Mouse (Mus musculus) midbrain, embryonic 11.5 days (tissue): ENCODE results near the gene I830077J02Rik. TPM values are rescaled to one million over a fixed set of nuclear protein-coding genes. Genes with fewer than 3 reads are reported as not detected.

Experiments
- ATAC-seq: fragments of 200-750 bp; cut with Nextera tagmentation; 2 replicates; pipeline ENCODE4 v1.8.0; 2017; ENCODE audit warnings: moderate TSS enrichment, moderate library complexity; ENCODE audit not compliant: low FRiP score
- DNase-seq: peaks from one replicate; pipeline ENCODE4 v3.0.0; 2015; ENCODE audit warnings: low spot score; ENCODE audit errors: missing footprints
- H3K27ac ChIP-seq: fragments of 300-500 bp; sonication (generic); 2 replicates; pipeline ENCODE4 v1.5.1; 2014; ENCODE audit warnings: low read depth, low read length
- H3K27me3 ChIP-seq: fragments of 300-500 bp; sonication (generic); 2 replicates; pipeline ENCODE4 v1.6.1; 2014; ENCODE audit warnings: mild to moderate bottlenecking, low read length, moderate library complexity, mixed read lengths; ENCODE audit not compliant: control insufficient read depth, insufficient read depth
- H3K36me3 ChIP-seq: fragments of 300-500 bp; sonication (generic); 2 replicates; pipeline ENCODE4 v1.6.1; 2014; ENCODE audit warnings: mild to moderate bottlenecking, low read length, moderate library complexity, mixed read lengths; ENCODE audit not compliant: control insufficient read depth, insufficient read depth
- H3K4me1 ChIP-seq: fragments of 300-500 bp; sonication (generic); 2 replicates; pipeline ENCODE4 v1.6.1; 2014; ENCODE audit warnings: low read length; ENCODE audit not compliant: control insufficient read depth, insufficient read depth
- H3K4me2 ChIP-seq: fragments of 300-500 bp; sonication (generic); 2 replicates; pipeline ENCODE4 v1.6.1; 2014; ENCODE audit warnings: mild to moderate bottlenecking, moderate library complexity
- H3K4me3 ChIP-seq: fragments of 300-500 bp; sonication (generic); 2 replicates; pipeline ENCODE4 v1.5.1; 2014; ENCODE audit warnings: low read depth, low read length
- H3K9ac ChIP-seq: fragments of 300-500 bp; sonication (generic); 2 replicates; pipeline ENCODE4 v1.6.1; 2014; ENCODE audit warnings: low read length
- H3K9me3 ChIP-seq: fragments of 300-500 bp; sonication (generic); 2 replicates; pipeline ENCODE4 v1.6.1; 2016; ENCODE audit warnings: low read length; ENCODE audit not compliant: control insufficient read depth
- WGBS: fragments of 180-500 bp; shearing (Covaris S2); extraction: QIAGEN DNeasy Blood & Tissue Kit; methylation state at CpG from one replicate; pipeline ENCODE4 v1.1.7; 2014; 5-methylcytosine and 5-hydroxymethylcytosine counted together
- polyA plus RNA-seq: library from polyadenylated mRNA; unstranded; fragments of >200 nt; fragmentation: Nextera tagmentation; extraction: Ambion mirVana; gene quantifications from 2 replicates; pipeline ENCODE4 v1.2.1, GENCODE M21; 2014

Gene I830077J02Rik
- polyA plus RNA-seq, 1 experiment from 2014 or later: 0.63 TPM

DNA sequence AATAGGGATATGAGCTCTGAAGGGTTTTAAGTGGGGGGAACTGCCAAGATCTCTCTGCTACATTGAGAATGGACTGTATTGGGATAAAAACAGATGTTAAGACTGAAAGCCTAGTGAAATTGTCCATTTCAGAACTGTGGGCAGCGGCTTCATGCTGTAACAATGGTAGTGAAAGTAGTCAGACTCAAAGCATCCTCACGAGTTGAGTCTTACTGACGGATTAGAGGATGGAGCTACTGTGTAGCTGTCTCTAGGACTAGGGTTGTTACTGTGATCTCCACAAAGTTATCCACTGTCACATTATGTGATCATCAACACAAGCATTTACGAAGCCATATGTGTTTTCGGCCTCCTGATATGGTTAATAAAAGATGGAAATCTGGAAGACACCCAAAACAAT is 25.7 kb upstream of the I830077J02Rik start:
- peak overlapping the region; percentile 97 for H3K9ac ChIP-seq
- ATAC-seq: no peak
- H3K9me3 ChIP-seq: no peaks in the 10 kb centered on the region
- peak; percentile 83 for DNase-seq
- peak overlapping the region; percentile 61 for H3K4me2 ChIP-seq
- H3K4me3 ChIP-seq: peak overlapping the region; percentile 94
- peaks cover 13% of the 10 kb centered on the region for H3K36me3 ChIP-seq
- peaks cover 14% of the 10 kb centered on the region for H3K4me1 ChIP-seq
- no peaks in the 10 kb centered on the region for H3K27me3 ChIP-seq
- no peak overlapping the region for H3K27ac ChIP-seq
- 41% methylated on average over 5 of the region's 5 CpGs for WGBS

GRCm38 (mm10) chr3:105957235-105957634 is 24.8 kb upstream of the I830077J02Rik start:
- peak; percentile 83 for DNase-seq
- H3K27ac ChIP-seq: no peak overlapping the region
- H3K4me1 ChIP-seq: peaks cover 14% of the 10 kb centered on the region
- H3K9ac ChIP-seq: no peak overlapping the region
- ATAC-seq: no peak
- H3K9me3 ChIP-seq: no peaks in the 10 kb centered on the region
- H3K36me3 ChIP-seq: peaks cover 8% of the 10 kb centered on the region; the same call in 1 of the 2 replicates
- H3K4me3 ChIP-seq: no peak overlapping the region
- no peak overlapping the region for H3K4me2 ChIP-seq
- 100% methylated on average over 1 of the region's 1 CpGs for WGBS
- H3K27me3 ChIP-seq: no peaks in the 10 kb centered on the region

GRCm38 (mm10) chr3:105951348-105951747 is 18.9 kb upstream of the I830077J02Rik start:
- H3K36me3 ChIP-seq: peaks cover 23% of the 10 kb centered on the region
- H3K4me2 ChIP-seq: no peak overlapping the region
- WGBS: 97% methylated on average over 7 of the region's 7 CpGs
- H3K9me3 ChIP-seq: no peaks in the 10 kb centered on the region
- no peak overlapping the region for H3K27ac ChIP-seq
- no peaks in the 10 kb centered on the region for H3K4me1 ChIP-seq
- no peak overlapping the region for H3K9ac ChIP-seq
- no peak overlapping the region for H3K4me3 ChIP-seq
- no peaks in the 10 kb centered on the region for H3K27me3 ChIP-seq
- DNase-seq (peak; percentile 65), ATAC-seq (no peak)

DNA sequence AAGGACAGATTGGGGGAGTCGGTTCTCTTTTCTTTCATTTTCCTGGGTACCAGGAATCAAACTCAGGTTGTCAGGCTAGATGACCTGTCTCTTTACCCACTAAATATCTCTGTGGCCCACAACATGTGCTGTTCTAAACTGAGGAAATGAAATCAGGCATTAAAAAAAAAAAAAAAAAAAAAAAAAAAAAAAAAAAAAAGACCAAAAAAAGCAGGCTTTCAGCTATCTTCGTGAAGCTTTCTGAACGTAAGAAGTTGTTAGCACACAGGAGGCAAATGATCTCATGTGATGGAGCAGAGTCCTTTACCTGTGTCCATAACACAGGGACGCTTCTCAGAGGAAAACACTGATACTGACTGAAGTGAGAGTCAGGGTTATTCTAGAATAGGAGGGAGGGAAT is 3.6 kb upstream of the I830077J02Rik start:
- Histone ChIP-seq H3K36me3 (no peaks in the 10 kb centered on the region; the same call in 1 of the 2 replicates), H3K9me3 (no peaks in the 10 kb centered on the region), H3K4me3 (no peak overlapping the region), H3K9ac (no peak overlapping the region), H3K4me2 (no peak overlapping the region), H3K4me1 (no peaks in the 10 kb centered on the region), H3K27ac (no peak overlapping the region), H3K27me3 (no peaks in the 10 kb centered on the region)
- DNase-seq (peak; percentile 35), ATAC-seq (no peak)
- WGBS: 93% methylated on average over 4 of the region's 4 CpGs

GRCm38 (mm10) chr3:105935033-105935432 is 2.6 kb upstream of the I830077J02Rik start:
- Histone ChIP-seq H3K4me2 (no peak overlapping the region), H3K9ac (no peak overlapping the region), H3K27me3 (no peaks in the 10 kb centered on the region), H3K4me3 (no peak overlapping the region), H3K36me3 (no peaks in the 10 kb centered on the region), H3K27ac (no peak overlapping the region), H3K9me3 (no peaks in the 10 kb centered on the region), H3K4me1 (no peaks in the 10 kb centered on the region)
- ATAC-seq (no peak), DNase-seq (peak; percentile 45)
- WGBS: 94% methylated on average over 5 of the region's 5 CpGs

GRCm38 (mm10) chr3:105933926-105934325 is 1.5 kb upstream of the I830077J02Rik start:
- Histone ChIP-seq H3K27ac (no peak overlapping the region), H3K27me3 (no peaks in the 10 kb centered on the region), H3K9me3 (no peaks in the 10 kb centered on the region), H3K4me2 (no peak overlapping the region), H3K4me3 (no peak overlapping the region), H3K9ac (no peak overlapping the region), H3K4me1 (no peaks in the 10 kb centered on the region), H3K36me3 (no peaks in the 10 kb centered on the region)
- DNase-seq (peak; percentile 39), ATAC-seq (no peak)
- 90% methylated on average over 6 of the region's 6 CpGs for WGBS

DNA sequence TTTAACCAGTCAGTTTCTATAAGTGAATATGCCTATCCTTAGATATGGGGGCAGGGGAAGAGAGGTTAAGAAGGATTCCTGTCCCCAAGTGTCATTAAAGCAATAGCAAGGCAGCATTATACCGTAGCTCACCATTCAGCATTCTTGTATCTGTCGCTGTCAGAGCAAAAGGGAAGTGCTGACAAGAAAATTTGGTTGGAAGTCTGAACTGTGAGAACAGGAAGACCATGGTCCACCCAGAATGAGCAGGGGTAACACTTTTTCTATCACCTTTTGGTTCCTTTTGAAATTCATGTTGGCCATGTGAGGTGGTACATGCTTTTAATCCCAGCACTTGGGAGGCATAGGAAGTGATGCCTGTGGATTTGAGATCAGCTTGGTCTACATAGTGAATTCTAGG is 1.4 kb downstream of the I830077J02Rik start:
- Histone ChIP-seq H3K9me3 (no peaks in the 10 kb centered on the region), H3K4me1 (no peaks in the 10 kb centered on the region), H3K36me3 (no peaks in the 10 kb centered on the region), H3K4me2 (no peak overlapping the region), H3K27me3 (no peaks in the 10 kb centered on the region), H3K9ac (no peak overlapping the region), H3K4me3 (no peak overlapping the region), H3K27ac (no peak overlapping the region)
- ATAC-seq (no peak), DNase-seq (peak; percentile 41)
- WGBS: 84% methylated on average over 2 of the region's 2 CpGs

- no peak for ATAC-seq
- Histone ChIP-seq H3K27me3 (no peaks in the 10 kb centered on the region), H3K4me2 (no peak overlapping the region), H3K9me3 (no peaks in the 10 kb centered on the region), H3K27ac (no peak overlapping the region), H3K4me3 (no peak overlapping the region), H3K36me3 (no peaks in the 10 kb centered on the region), H3K9ac (no peak overlapping the region), H3K4me1 (no peaks in the 10 kb centered on the region)
- WGBS: 88% methylated on average over 7 of the region's 7 CpGs
- DNase-seq: no peak
Observed at GRCm38 (mm10) chr3:105929821-105930220, 2.6 kb downstream of the I830077J02Rik start.

DNA sequence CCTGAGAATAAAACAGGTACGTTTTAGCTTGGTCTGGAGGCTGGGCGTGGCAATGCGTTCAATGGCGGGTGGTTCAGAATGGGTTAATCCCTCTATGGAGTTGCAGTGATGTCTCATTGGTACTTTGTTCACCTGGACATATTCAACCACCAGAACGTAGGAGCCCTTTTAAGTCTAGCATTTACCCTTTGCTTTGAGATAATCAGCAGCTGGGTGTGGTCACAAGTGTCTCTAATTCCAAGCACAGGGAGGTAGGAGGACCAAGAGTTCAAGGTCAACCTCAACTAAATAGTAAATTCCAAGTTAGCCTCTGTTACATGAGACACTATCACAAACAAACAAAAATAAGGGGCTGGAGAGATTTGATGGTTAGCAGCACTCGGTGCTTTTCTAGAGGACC is 3.7 kb downstream of the I830077J02Rik start:
- H3K4me3 ChIP-seq: no peak overlapping the region
- H3K27ac ChIP-seq: no peak overlapping the region
- no peak overlapping the region for H3K9ac ChIP-seq
- no peaks in the 10 kb centered on the region for H3K9me3 ChIP-seq
- no peak overlapping the region for H3K4me2 ChIP-seq
- ATAC-seq (no peak), DNase-seq (peak; percentile 8)
- H3K4me1 ChIP-seq: no peaks in the 10 kb centered on the region
- no peaks in the 10 kb centered on the region for H3K27me3 ChIP-seq
- WGBS: 90% methylated on average over 6 of the region's 6 CpGs
- H3K36me3 ChIP-seq: no peaks in the 10 kb centered on the region

GRCm38 (mm10) chr3:105928195-105928569 is 4.3 kb downstream of the I830077J02Rik start:
- no peaks in the 10 kb centered on the region for H3K27me3 ChIP-seq
- WGBS: 83% methylated on average over 3 of the region's 3 CpGs
- ATAC-seq (no peak), DNase-seq (no peak)
- no peak overlapping the region for H3K27ac ChIP-seq
- H3K4me3 ChIP-seq: no peak overlapping the region
- no peaks in the 10 kb centered on the region for H3K36me3 ChIP-seq
- no peak overlapping the region for H3K4me2 ChIP-seq
- H3K9ac ChIP-seq: no peak overlapping the region
- H3K9me3 ChIP-seq: no peaks in the 10 kb centered on the region
- H3K4me1 ChIP-seq: no peaks in the 10 kb centered on the region
